Mouse (Mus musculus): ENCODE data around the gene March9.
A peak's percentile ranks its signal among the peaks of the same experiment; 100 is the strongest.

The March9 gene

GRCm38 (mm10) chr10:127030336-127031296 lies 29.4 kb downstream of the March9 start, which contains the start of gene Tsfm:
Gene Tsfm (minus strand): TSS chr10:127030840.
- peak; percentile 97 for DNase-seq

- DNase-seq, result no peak
Observed at GRCm38 (mm10) chr10:127018422-127018821, 41.6 kb downstream of the March9 start.

- DNase-seq, result no peak
Observed at GRCm38 (mm10) chr10:127017071-127017470, 42.9 kb downstream of the March9 start.

- DNase-seq, result peak; percentile 25
Observed at GRCm38 (mm10) chr10:127016488-127016887, 43.5 kb downstream of the March9 start.

All from thymus, postnatal 4 days (tissue).